Mouse (Mus musculus): ENCODE measurements at regions not wholly inside any gene's neighbourhood (a gene's known extent, or its start where the extent isn't known, plus 50 kb on each side); places are given as distances from the start of the nearest gene placed in this dataset.

GRCm38 (mm10) chr5:118815783-118816182 lies 255.3 kb downstream of the Med13l start:
- Histone ChIP-seq H3K27ac (ENCODE audit: low read length) (no peak overlapping the region), H3K9me3 (replicated peaks; ENCODE audit: control insufficient read depth, low read length) (no peaks in the 10 kb centered on the region), H3K4me1 (ENCODE audit: control insufficient read depth, insufficient read depth, low read length) (peaks cover 8% of the 10 kb centered on the region), H3K4me3 (ENCODE audit: low read length) (no peak overlapping the region), H3K27me3 (ENCODE audit: control insufficient read depth, insufficient read depth, low read length) (peaks cover 3% of the 10 kb centered on the region; the same call in 1 of the 2 replicates), H3K9ac (ENCODE audit: low read length) (no peak overlapping the region), H3K4me2 (ENCODE audit: low read depth, low read length) (no peak overlapping the region), H3K36me3 (ENCODE audit: control insufficient read depth, insufficient read depth) (no peaks in the 10 kb centered on the region)
- no peak for ATAC-seq (replicated peaks; ENCODE audit: extremely low read depth, insufficient read depth, low FRiP score)
- WGBS = 66% methylated on average over 5 of the region's 5 CpGs

DNA sequence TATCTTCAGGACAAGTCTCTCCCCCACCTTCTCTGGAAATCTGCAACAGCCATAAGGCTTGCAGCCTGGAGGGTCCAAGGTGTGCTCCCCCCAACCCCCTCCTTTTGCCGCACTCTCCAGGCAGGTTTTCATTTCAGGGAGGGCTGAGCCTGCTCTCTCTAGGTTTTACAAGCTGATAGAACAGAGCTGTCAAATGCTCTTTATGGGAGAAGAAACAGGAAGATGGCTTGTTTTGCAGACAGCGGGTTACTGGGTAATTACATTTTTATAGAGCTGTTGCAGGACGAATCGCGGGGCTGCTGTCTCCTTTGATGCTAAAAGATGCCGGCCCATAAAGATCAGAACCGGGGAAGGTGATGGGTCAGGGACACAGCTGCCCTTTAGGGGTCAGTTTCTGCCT lies 257.8 kb downstream of the Med13l start:
- Histone ChIP-seq H3K27ac (ENCODE audit: low read length) (no peak overlapping the region), H3K36me3 (ENCODE audit: control insufficient read depth, insufficient read depth) (no peaks in the 10 kb centered on the region), H3K9me3 (replicated peaks; ENCODE audit: control insufficient read depth, low read length) (peaks cover 7% of the 10 kb centered on the region), H3K27me3 (ENCODE audit: control insufficient read depth, insufficient read depth, low read length) (peaks cover 3% of the 10 kb centered on the region; the same call in 1 of the 2 replicates), H3K4me1 (ENCODE audit: control insufficient read depth, insufficient read depth, low read length) (no peaks in the 10 kb centered on the region), H3K9ac (ENCODE audit: low read length) (no peak overlapping the region), H3K4me2 (ENCODE audit: low read depth, low read length) (no peak overlapping the region), H3K4me3 (ENCODE audit: low read length) (no peak overlapping the region)
- ATAC-seq (replicated peaks; ENCODE audit: extremely low read depth, insufficient read depth, low FRiP score) = no peak
- 66% methylated on average over 7 of the region's 7 CpGs for WGBS

- Histone ChIP-seq H3K27me3 (ENCODE audit: control insufficient read depth, insufficient read depth, low read length) (no peaks in the 10 kb centered on the region), H3K4me2 (ENCODE audit: low read depth, low read length) (no peak overlapping the region), H3K27ac (ENCODE audit: low read length) (no peak overlapping the region), H3K9me3 (replicated peaks; ENCODE audit: control insufficient read depth, low read length) (peaks cover 7% of the 10 kb centered on the region), H3K4me3 (ENCODE audit: low read length) (no peak overlapping the region), H3K4me1 (ENCODE audit: control insufficient read depth, insufficient read depth, low read length) (no peaks in the 10 kb centered on the region), H3K9ac (ENCODE audit: low read length) (no peak overlapping the region), H3K36me3 (ENCODE audit: control insufficient read depth, insufficient read depth) (no peaks in the 10 kb centered on the region)
- no peak for ATAC-seq (replicated peaks; ENCODE audit: extremely low read depth, insufficient read depth, low FRiP score)
- WGBS = 64% methylated on average over 10 of the region's 10 CpGs
Measured at GRCm38 (mm10) chr5:118824791-118825190, 264.3 kb downstream of the Med13l start.

DNA sequence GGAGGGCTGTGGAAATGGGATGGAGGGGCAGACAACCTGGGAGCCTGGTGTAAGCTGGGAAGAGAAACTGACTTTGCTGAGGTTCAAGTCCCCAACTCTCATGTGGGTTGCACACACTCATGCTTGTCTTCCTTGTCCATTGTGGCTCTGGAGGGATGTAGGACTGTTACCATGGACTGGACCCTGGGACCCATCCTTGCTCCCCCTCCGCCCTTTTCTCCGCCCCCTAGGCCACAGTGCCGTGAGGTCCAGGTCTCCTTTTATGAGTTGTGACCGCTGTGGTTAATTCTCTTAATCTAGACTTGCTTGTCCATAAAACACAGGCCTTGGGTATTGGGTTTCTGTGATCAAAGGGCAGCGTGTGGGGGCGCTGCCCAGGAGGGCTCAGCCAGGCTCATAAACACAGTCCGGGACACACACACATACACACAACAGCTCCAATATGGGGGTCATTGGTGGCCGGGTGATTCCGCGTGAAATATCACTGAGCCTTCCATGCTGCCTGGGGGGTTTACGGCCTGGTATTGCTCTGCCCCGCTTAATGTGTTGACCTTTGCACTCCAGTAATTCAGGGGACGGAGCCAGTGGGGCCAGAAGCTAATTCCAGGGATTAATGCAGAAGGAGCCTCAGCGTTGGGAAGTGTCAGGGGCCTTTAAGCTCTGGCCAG lies 268.7 kb downstream of the Med13l start:
- H3K27ac ChIP-seq (ENCODE audit: low read length) = no peak overlapping the region
- ATAC-seq (replicated peaks; ENCODE audit: extremely low read depth, insufficient read depth, low FRiP score) = no peak
- H3K4me2 ChIP-seq (ENCODE audit: low read depth, low read length) = no peak overlapping the region
- no peaks in the 10 kb centered on the region for H3K27me3 ChIP-seq (ENCODE audit: control insufficient read depth, insufficient read depth, low read length)
- no peaks in the 10 kb centered on the region; the same call in 1 of the 2 replicates for H3K4me1 ChIP-seq (ENCODE audit: control insufficient read depth, insufficient read depth, low read length)
- H3K4me3 ChIP-seq (ENCODE audit: low read length) = no peak overlapping the region
- H3K9ac ChIP-seq (ENCODE audit: low read length) = no peak overlapping the region
- H3K9me3 ChIP-seq (replicated peaks; ENCODE audit: control insufficient read depth, low read length) = 0 out of 2 replicates have a peak, but pooled peaks cover 2% of the 10 kb centered on the region
- no peaks in the 10 kb centered on the region for H3K36me3 ChIP-seq (ENCODE audit: control insufficient read depth, insufficient read depth)
- 82% methylated on average over 14 of the region's 14 CpGs for WGBS

- WGBS = 25% methylated on average over 6 of the region's 6 CpGs
- ATAC-seq (replicated peaks; ENCODE audit: extremely low read depth, insufficient read depth, low FRiP score) = no peak
- Histone ChIP-seq H3K9me3 (replicated peaks; ENCODE audit: control insufficient read depth, low read length) (0 out of 2 replicates have a peak, but pooled peaks cover 3% of the 10 kb centered on the region), H3K4me2 (ENCODE audit: low read depth, low read length) (no peak overlapping the region), H3K27ac (ENCODE audit: low read length) (no peak overlapping the region), H3K4me1 (ENCODE audit: control insufficient read depth, insufficient read depth, low read length) (no peaks in the 10 kb centered on the region; the same call in 1 of the 2 replicates), H3K4me3 (ENCODE audit: low read length) (no peak overlapping the region), H3K9ac (ENCODE audit: low read length) (no peak overlapping the region), H3K36me3 (ENCODE audit: control insufficient read depth, insufficient read depth) (no peaks in the 10 kb centered on the region), H3K27me3 (ENCODE audit: control insufficient read depth, insufficient read depth, low read length) (no peaks in the 10 kb centered on the region)
Measured at GRCm38 (mm10) chr5:118832701-118833100, 272.2 kb downstream of the Med13l start.

- Histone ChIP-seq H3K4me1 (ENCODE audit: control insufficient read depth, insufficient read depth, low read length) (no peaks in the 10 kb centered on the region; the same call in 1 of the 2 replicates), H3K4me2 (ENCODE audit: low read depth, low read length) (no peak overlapping the region), H3K36me3 (ENCODE audit: control insufficient read depth, insufficient read depth) (no peaks in the 10 kb centered on the region), H3K9ac (ENCODE audit: low read length) (no peak overlapping the region), H3K4me3 (ENCODE audit: low read length) (no peak overlapping the region), H3K9me3 (replicated peaks; ENCODE audit: control insufficient read depth, low read length) (0 out of 2 replicates have a peak, but pooled peaks cover 3% of the 10 kb centered on the region), H3K27me3 (ENCODE audit: control insufficient read depth, insufficient read depth, low read length) (no peaks in the 10 kb centered on the region), H3K27ac (ENCODE audit: low read length) (no peak overlapping the region)
- WGBS = 73% methylated on average over 5 of the region's 5 CpGs
- no peak for ATAC-seq (replicated peaks; ENCODE audit: extremely low read depth, insufficient read depth, low FRiP score)
Measured at GRCm38 (mm10) chr5:118834129-118834528, 273.6 kb downstream of the Med13l start.

- 0 out of 2 replicates have a peak, but pooled peaks cover 3% of the 10 kb centered on the region for H3K9me3 ChIP-seq (replicated peaks; ENCODE audit: control insufficient read depth, low read length)
- no peak overlapping the region for H3K9ac ChIP-seq (ENCODE audit: low read length)
- ATAC-seq (replicated peaks; ENCODE audit: extremely low read depth, insufficient read depth, low FRiP score) = no peak
- H3K27me3 ChIP-seq (ENCODE audit: control insufficient read depth, insufficient read depth, low read length) = no peaks in the 10 kb centered on the region
- H3K27ac ChIP-seq (ENCODE audit: low read length) = no peak overlapping the region
- no peak overlapping the region for H3K4me3 ChIP-seq (ENCODE audit: low read length)
- H3K4me2 ChIP-seq (ENCODE audit: low read depth, low read length) = no peak overlapping the region
- no peaks in the 10 kb centered on the region for H3K36me3 ChIP-seq (ENCODE audit: control insufficient read depth, insufficient read depth)
- 48% methylated on average over 1 of the region's 1 CpGs for WGBS
- H3K4me1 ChIP-seq (ENCODE audit: control insufficient read depth, insufficient read depth, low read length) = no peaks in the 10 kb centered on the region; the same call in 1 of the 2 replicates
Measured at GRCm38 (mm10) chr5:118837001-118837400, 276.5 kb downstream of the Med13l start.

- WGBS = 36% methylated on average over 7 of the region's 7 CpGs
- H3K4me1 ChIP-seq (ENCODE audit: control insufficient read depth, insufficient read depth, low read length) = no peaks in the 10 kb centered on the region
- 0 out of 2 replicates have a peak, but pooled peaks cover 3% of the 10 kb centered on the region for H3K9me3 ChIP-seq (replicated peaks; ENCODE audit: control insufficient read depth, low read length)
- H3K36me3 ChIP-seq (ENCODE audit: control insufficient read depth, insufficient read depth) = no peaks in the 10 kb centered on the region
- ATAC-seq (replicated peaks; ENCODE audit: extremely low read depth, insufficient read depth, low FRiP score) = no peak
- H3K9ac ChIP-seq (ENCODE audit: low read length) = no peak overlapping the region
- no peak overlapping the region for H3K4me3 ChIP-seq (ENCODE audit: low read length)
- H3K27ac ChIP-seq (ENCODE audit: low read length) = no peak overlapping the region
- H3K27me3 ChIP-seq (ENCODE audit: control insufficient read depth, insufficient read depth, low read length) = no peaks in the 10 kb centered on the region
- no peak overlapping the region for H3K4me2 ChIP-seq (ENCODE audit: low read depth, low read length)
Measured at GRCm38 (mm10) chr5:118838421-118838820, 277.9 kb downstream of the Med13l start.

DNA sequence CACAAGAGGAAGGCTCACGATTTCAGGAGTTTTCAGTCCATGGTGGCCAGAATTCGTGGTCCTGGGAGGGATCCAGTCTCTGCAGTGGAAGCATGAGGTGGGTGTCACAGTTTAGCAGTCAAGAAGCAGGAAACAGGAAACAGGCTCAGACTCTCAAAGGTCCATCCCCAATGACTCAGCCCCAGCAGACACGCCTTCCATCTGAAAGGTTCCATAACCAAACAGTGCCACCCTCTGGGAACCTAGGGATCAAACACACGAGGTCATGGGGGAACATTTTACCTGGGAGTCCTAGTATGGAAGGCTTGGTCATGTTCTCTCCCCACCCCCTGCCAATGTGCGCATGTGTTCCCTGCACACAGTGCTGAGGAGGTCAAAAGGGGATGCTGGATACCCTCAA lies 279.4 kb downstream of the Med13l start:
- Histone ChIP-seq H3K9me3 (replicated peaks; ENCODE audit: control insufficient read depth, low read length) (no peaks in the 10 kb centered on the region), H3K27ac (ENCODE audit: low read length) (no peak overlapping the region), H3K4me3 (ENCODE audit: low read length) (no peak overlapping the region), H3K36me3 (ENCODE audit: control insufficient read depth, insufficient read depth) (no peaks in the 10 kb centered on the region), H3K4me2 (ENCODE audit: low read depth, low read length) (no peak overlapping the region), H3K27me3 (ENCODE audit: control insufficient read depth, insufficient read depth, low read length) (no peaks in the 10 kb centered on the region), H3K9ac (ENCODE audit: low read length) (no peak overlapping the region), H3K4me1 (ENCODE audit: control insufficient read depth, insufficient read depth, low read length) (no peaks in the 10 kb centered on the region)
- 47% methylated on average over 5 of the region's 5 CpGs for WGBS
- no peak for ATAC-seq (replicated peaks; ENCODE audit: extremely low read depth, insufficient read depth, low FRiP score)

All from heart, embryonic 16.5 days (tissue).